ENCODE assay signal across 7 mouse cellular contexts in genomic region chr14:49171867-49172581, GRCm38 (mm10). TPM values are rescaled to one million over a fixed set of nuclear protein-coding genes. Genes with fewer than 3 reads are reported as not detected.
DNase-seq lines count a peak whose midpoint lies in the region; ATAC-seq and TF ChIP-seq lines count a peak whose summit lies in the region.

Naa30 (plus strand) TSS chr14:49172226.

- H3K9ac ChIP-seq in embryonic facial prominence, embryonic 12.5 days: peak within 1 kb of the TSS; percentile 94
- H3K9ac ChIP-seq in limb, embryonic 12.5 days (replicated peaks): peak within 1 kb of the TSS; percentile 97
- H3K9ac ChIP-seq in midbrain, embryonic 15.5 days: peak within 1 kb of the TSS; percentile 87

- H3K27me3 ChIP-seq in embryonic facial prominence, embryonic 12.5 days: no peaks in the 10 kb centered on the region
- no peaks in the 10 kb centered on the region for H3K27me3 ChIP-seq in kidney, adult 2 months (replicated peaks; ENCODE audit: control insufficient read depth, insufficient read depth, low read length)
- no peaks in the 10 kb centered on the region for H3K27me3 ChIP-seq in limb, embryonic 12.5 days
- no peaks in the 10 kb centered on the region for H3K27me3 ChIP-seq in midbrain, embryonic 15.5 days (replicated peaks)
- H3K27me3 ChIP-seq in spleen, adult 2 months (ENCODE audit: control insufficient read depth, insufficient read depth, low read length): no peaks in the 10 kb centered on the region

- under 1% methylated on average over 64 of the region's 86 CpGs for WGBS in embryonic facial prominence, embryonic 12.5 days
- WGBS in kidney, adult 2 months: 1% methylated on average over 85 of the region's 86 CpGs
- under 1% methylated on average over 64 of the region's 86 CpGs for WGBS in limb, embryonic 12.5 days
- under 1% methylated on average over 56 of the region's 86 CpGs for WGBS in midbrain, embryonic 15.5 days
- WGBS in spleen, adult 2 months: 1% methylated on average over 54 of the region's 86 CpGs

- H3K4me3 ChIP-seq in embryonic facial prominence, embryonic 12.5 days: peak within 1 kb of the TSS; percentile 92
- peak within 1 kb of the TSS; percentile 99 for H3K4me3 ChIP-seq in kidney, adult 2 months (ENCODE audit: insufficient read depth, low read depth, low read length)
- peak within 1 kb of the TSS; percentile 99 for H3K4me3 ChIP-seq in limb, embryonic 12.5 days (replicated peaks)
- peak within 1 kb of the TSS; percentile 77 for H3K4me3 ChIP-seq in midbrain, embryonic 15.5 days
- peak within 1 kb of the TSS; percentile 94 for H3K4me3 ChIP-seq in spleen, adult 2 months (ENCODE audit: extremely low read depth, insufficient read depth, insufficient read length)

- H3K36me3 ChIP-seq in embryonic facial prominence, embryonic 12.5 days: no peaks in the 10 kb centered on the region
- H3K36me3 ChIP-seq in kidney, adult 2 months (ENCODE audit: control insufficient read depth, insufficient read depth, low read length): no peaks in the 10 kb centered on the region
- H3K36me3 ChIP-seq in limb, embryonic 12.5 days: no peaks in the 10 kb centered on the region
- H3K36me3 ChIP-seq in midbrain, embryonic 15.5 days (replicated peaks): no peaks in the 10 kb centered on the region
- H3K36me3 ChIP-seq in spleen, adult 2 months (ENCODE audit: control insufficient read depth, insufficient read depth, low read length): no peaks in the 10 kb centered on the region; the same call in 1 of the 2 replicates

- H3K27ac ChIP-seq in embryonic facial prominence, embryonic 12.5 days: peak within 1 kb of the TSS; percentile 81
- H3K27ac ChIP-seq in kidney, adult 2 months (ENCODE audit: insufficient read depth, low read depth, low read length): peak within 1 kb of the TSS; percentile 56
- peak within 1 kb of the TSS; percentile 81 for H3K27ac ChIP-seq in limb, embryonic 12.5 days
- peak within 1 kb of the TSS; percentile 83 for H3K27ac ChIP-seq in midbrain, embryonic 15.5 days
- H3K27ac ChIP-seq in spleen, adult 2 months (ENCODE audit: insufficient read depth, low read length): peak within 1 kb of the TSS; percentile 86

- ATAC-seq in embryonic facial prominence, embryonic 12.5 days (ENCODE audit: insufficient number of reproducible peaks, insufficient read depth, low FRiP score, low TSS enrichment): peak; percentile 91
- ATAC-seq in limb, embryonic 12.5 days (ENCODE audit: insufficient number of reproducible peaks, insufficient read depth, low FRiP score, low TSS enrichment, low read depth): peak; percentile 95
- peak; percentile 93 for ATAC-seq in midbrain, embryonic 15.5 days (replicated peaks)

- no peaks in the 10 kb centered on the region for H3K9me3 ChIP-seq in embryonic facial prominence, embryonic 12.5 days
- no peaks in the 10 kb centered on the region for H3K9me3 ChIP-seq in limb, embryonic 12.5 days
- no peaks in the 10 kb centered on the region for H3K9me3 ChIP-seq in midbrain, embryonic 15.5 days

- DNase-seq in adrenal gland, postnatal 25 days: peak; percentile 98
- peak; percentile 98 to 99 for DNase-seq in heart, adult 18-20 months
- DNase-seq in kidney, adult 2 months: peak; percentile 99
- DNase-seq in spleen, adult 2 months (ENCODE audit: low read depth in 1 of 2, low spot score in 2 of 2): peak; percentile 88 to 99

- TF ChIP-seq POLR2A in kidney, adult 2 months (IDR thresholded peaks at IDR 0.05; ENCODE audit: low read depth, low read length): peak; percentile 22
- TF ChIP-seq POLR2A in spleen, adult 2 months (IDR thresholded peaks at IDR 0.05; ENCODE audit: low read depth, low read length): peak; percentile 54

- H3K4me2 ChIP-seq in embryonic facial prominence, embryonic 12.5 days (replicated peaks): peak within 1 kb of the TSS; percentile 81
- peak within 1 kb of the TSS; percentile 90 for H3K4me2 ChIP-seq in limb, embryonic 12.5 days
- peak within 1 kb of the TSS; percentile 74 for H3K4me2 ChIP-seq in midbrain, embryonic 15.5 days

- H3K4me1 ChIP-seq in embryonic facial prominence, embryonic 12.5 days: peaks cover 17% of the 10 kb centered on the region
- H3K4me1 ChIP-seq in kidney, adult 2 months (ENCODE audit: control insufficient read depth, insufficient read depth, low read length): peaks cover 11% of the 10 kb centered on the region; the same call in 1 of the 2 replicates
- peaks cover 20% of the 10 kb centered on the region for H3K4me1 ChIP-seq in limb, embryonic 12.5 days (replicated peaks)
- H3K4me1 ChIP-seq in midbrain, embryonic 15.5 days: peaks cover 34% of the 10 kb centered on the region
- H3K4me1 ChIP-seq in spleen, adult 2 months (ENCODE audit: control insufficient read depth, insufficient read depth, insufficient read length): peaks cover 8% of the 10 kb centered on the region; the same call in 1 of the 2 replicates

- no peak for TF ChIP-seq CTCF in kidney, adult 2 months (conservative IDR thresholded peaks at IDR 0.05; ENCODE audit: insufficient read depth, insufficient read length, low read depth, low read length)
- no peak for TF ChIP-seq CTCF in spleen, adult 2 months (IDR thresholded peaks at IDR 0.05; ENCODE audit: extremely low read depth, insufficient read depth, insufficient read length, insufficient replicate concordance)

RNA-seq across cellular contexts. Expression of gene Naa30, which starts in this region (rescaled TPM):
- 29.1 and 32.0 TPM in 2 replicates for total RNA-seq in adrenal gland, postnatal 25 days (2021)
- 18.1 and 20.7 TPM in 2 replicates for polyA plus RNA-seq in embryonic facial prominence, embryonic 12.5 days (2016; fragmentation: Nextera tagmentation; extraction: Ambion mirVana)
- total RNA-seq in heart, adult 18-20 months (2021): 10 to 100 TPM; 18.3 to 22.9 TPM
- 8.6 and 8.8 TPM in 2 replicates for polyA plus RNA-seq in kidney, adult 2 months (2012; rRNA removed)
- polyA plus RNA-seq in limb, embryonic 12.5 days (2016; fragmentation: Nextera tagmentation; extraction: Ambion mirVana): 17.9 and 19.1 TPM in 2 replicates
- polyA plus RNA-seq in midbrain, embryonic 15.5 days (2015; fragmentation: Nextera tagmentation; extraction: Ambion mirVana): 14.0 and 17.6 TPM in 2 replicates
- polyA plus RNA-seq in spleen, adult 2 months (2012; rRNA removed): 4.4 and 5.7 TPM in 2 replicates

Comparison
In these comparisons a context has a peak if more than half of its experiments do, and no peak if none do; other contexts are left out.
1. Peak in every context shown above with its lines: DNase-seq, ATAC-seq, H3K4me3 ChIP-seq and H3K27ac ChIP-seq.